Mouse (Mus musculus): ENCODE data around the gene Zfp850. TPM values are rescaled to one million over a fixed set of nuclear protein-coding genes. Genes with fewer than 3 reads are reported as not detected.

Zfp850 gene
- polyA plus RNA-seq (2014; fragmentation: Nextera tagmentation; extraction: Ambion mirVana), result 5.9 and 6.7 TPM in 2 replicates

DNA sequence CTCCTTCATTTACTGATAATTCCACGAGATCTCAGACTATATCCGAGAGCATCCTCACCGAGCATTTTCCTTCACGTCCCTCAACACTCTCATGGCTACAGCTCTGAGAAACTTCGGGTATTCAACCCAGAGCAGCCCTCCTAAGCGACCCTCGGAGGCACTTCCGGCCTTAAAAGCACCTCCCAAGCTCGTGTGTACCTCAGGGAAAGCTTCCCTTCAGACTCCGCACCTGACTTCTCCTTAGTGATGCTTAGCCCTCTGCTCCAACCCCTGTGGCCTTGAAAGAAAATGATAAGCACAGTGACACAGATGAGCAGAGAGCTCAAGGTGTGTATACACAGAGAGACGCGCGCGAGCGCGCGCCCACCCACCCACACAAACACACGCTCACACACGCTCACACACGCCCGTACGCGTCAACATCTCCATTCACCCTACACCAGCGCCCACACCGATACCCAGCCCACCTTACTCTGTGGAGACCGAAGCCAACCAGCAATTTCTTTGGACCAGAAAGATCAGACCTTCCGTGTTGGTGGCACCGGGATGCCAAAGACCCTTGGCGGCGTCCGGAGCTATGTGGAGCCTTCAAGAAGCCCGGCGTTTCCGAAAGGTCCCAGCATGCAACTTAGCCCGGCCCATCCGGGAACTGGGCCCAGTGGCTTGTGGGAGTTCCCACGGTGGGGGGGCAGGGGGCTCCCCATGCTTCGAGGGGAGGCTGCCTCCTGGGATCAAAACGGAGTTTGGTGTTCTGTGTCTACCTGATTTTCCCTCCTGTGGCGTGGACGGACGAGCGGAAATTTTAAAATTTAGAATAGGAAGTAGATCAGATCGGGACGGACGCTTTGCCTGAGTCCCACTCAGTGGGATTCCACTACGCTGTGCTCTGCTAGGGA is at the start of gene Zfp850:
TSS of gene Zfp850 (minus strand) at position 567 of the 896 bp plus-strand sequence.
- ATAC-seq (replicated peaks; ENCODE audit: low FRiP score, low TSS enrichment, low read depth) (peak; percentile 93), DNase-seq (ENCODE audit: low spot score) (peak; percentile 92)
- peaks cover 10% of the 10 kb centered on the region for H3K36me3 ChIP-seq (ENCODE audit: control insufficient read depth, insufficient read depth, low read length)
- peak within 1 kb of the TSS; percentile 80 for H3K9ac ChIP-seq (ENCODE audit: low read length)
- H3K9me3 ChIP-seq (ENCODE audit: control insufficient read depth, low read length), result no peaks in the 10 kb centered on the region
- 0 out of 2 replicates have a peak within 1 kb of the TSS, but pooled peaks have one; percentile 9 for H3K27ac ChIP-seq (ENCODE audit: low read depth)
- H3K4me1 ChIP-seq (replicated peaks; ENCODE audit: control insufficient read depth, insufficient read depth, low read length), result peaks cover 5% of the 10 kb centered on the region
- H3K4me2 ChIP-seq (ENCODE audit: low read length), result peak within 1 kb of the TSS; percentile 77
- H3K4me3 ChIP-seq (ENCODE audit: low read depth, low read length), result peak within 1 kb of the TSS; percentile 78
- no peaks in the 10 kb centered on the region for H3K27me3 ChIP-seq (replicated peaks; ENCODE audit: control insufficient read depth, insufficient read depth, low read length)
- WGBS, result under 1% methylated on average over 47 of the region's 47 CpGs

DNA sequence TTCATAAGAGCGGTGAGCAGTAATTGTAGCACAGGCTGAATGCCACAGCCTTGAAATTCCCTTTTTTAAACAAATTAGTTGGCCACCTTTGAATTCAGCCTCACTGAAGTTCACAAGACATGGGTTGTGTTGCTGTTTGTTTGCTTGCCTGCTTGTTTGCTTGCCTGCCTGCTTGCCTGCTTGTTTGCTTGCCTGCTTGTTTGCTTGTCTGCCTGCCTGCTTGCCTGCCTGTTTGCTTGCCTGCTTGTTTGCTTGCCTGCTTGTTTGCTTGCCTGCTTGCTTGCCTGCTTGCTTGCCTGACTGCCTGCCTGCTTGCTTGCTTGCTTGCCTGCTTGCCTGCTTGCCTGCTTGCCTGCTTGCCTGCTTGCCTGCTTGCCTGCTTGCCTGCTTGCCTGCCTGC is 46.1 kb upstream of the Zfp850 start:
- Histone ChIP-seq H3K4me2 (ENCODE audit: low read length) (no peak overlapping the region), H3K9me3 (ENCODE audit: control insufficient read depth, low read length) (0 out of 2 replicates have a peak, but pooled peaks cover 2% of the 10 kb centered on the region), H3K36me3 (ENCODE audit: control insufficient read depth, insufficient read depth, low read length) (no peaks in the 10 kb centered on the region), H3K9ac (ENCODE audit: low read length) (no peak overlapping the region), H3K4me1 (replicated peaks; ENCODE audit: control insufficient read depth, insufficient read depth, low read length) (no peaks in the 10 kb centered on the region), H3K27ac (ENCODE audit: low read depth) (no peak overlapping the region), H3K27me3 (replicated peaks; ENCODE audit: control insufficient read depth, insufficient read depth, low read length) (no peaks in the 10 kb centered on the region), H3K4me3 (ENCODE audit: low read depth, low read length) (no peak overlapping the region)
- WGBS, result 86% methylated on average over 1 of the region's 1 CpGs
- DNase-seq (ENCODE audit: low spot score) (no peak), ATAC-seq (replicated peaks; ENCODE audit: low FRiP score, low TSS enrichment, low read depth) (no peak)

DNA sequence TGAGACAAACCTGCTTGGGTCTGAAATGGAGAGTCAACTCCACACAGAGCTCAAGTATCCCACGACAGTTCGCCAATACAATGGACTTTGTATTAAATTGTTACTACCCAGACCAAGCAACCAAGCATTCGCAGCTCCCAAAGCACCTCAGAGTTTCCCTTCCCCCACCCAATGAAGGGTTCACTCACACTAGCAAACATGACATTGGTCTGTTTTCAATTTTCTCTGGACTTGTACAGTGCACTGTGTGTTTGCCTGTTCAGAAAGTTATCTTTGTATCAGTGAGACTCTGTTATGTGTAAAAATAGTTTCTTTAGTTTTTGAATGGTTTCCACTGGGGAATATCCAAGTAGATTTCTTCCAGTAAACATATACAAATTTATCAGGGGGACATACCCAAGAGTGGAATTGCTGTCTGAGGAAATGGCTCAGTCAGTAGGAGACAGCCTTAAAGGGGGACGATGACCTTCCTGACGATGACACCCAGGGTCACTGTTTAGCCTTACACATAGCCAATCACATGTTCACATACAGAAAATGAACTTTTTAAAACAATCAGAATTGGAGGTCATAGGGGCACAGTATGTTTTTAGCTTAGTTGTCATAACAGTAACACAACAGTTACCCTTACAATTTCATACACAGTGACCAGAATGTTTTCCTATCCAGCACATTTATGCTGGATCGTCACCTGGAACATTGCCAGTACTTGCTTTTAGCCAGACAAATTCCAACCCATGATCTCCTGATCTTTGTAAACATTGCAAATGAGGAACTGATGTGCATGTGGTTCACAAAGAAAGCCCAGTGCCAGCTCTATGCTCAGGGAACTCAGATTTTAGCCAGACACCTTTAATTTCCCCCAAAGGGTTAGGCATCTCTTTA is 39.4 kb upstream of the Zfp850 start:
- H3K9ac ChIP-seq (ENCODE audit: low read length), result no peak overlapping the region

DNA sequence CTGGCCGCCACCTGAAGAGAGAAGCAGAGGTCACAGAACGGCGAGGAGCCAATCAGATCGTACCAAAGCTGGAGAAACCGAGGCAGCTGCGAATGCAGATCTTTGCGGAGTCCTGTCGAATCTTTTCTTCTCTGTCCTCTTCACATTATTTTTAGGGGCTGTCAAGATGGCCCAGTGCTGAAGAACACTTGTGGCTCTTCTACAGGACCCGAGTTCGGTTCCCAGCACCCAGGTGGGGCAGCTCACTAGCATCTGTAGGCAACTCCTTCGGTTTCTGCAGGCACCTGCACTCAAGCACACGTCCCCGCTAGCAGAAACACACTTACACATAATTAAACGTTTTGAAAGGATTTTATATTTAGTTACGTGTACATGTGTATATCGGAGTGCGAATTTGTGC is 36.7 kb upstream of the Zfp850 start:
- peak overlapping the region; percentile 23 for H3K4me3 ChIP-seq (ENCODE audit: low read depth, low read length)
- H3K27ac ChIP-seq (ENCODE audit: low read depth), result no peak overlapping the region
- peaks cover 33% of the 10 kb centered on the region for H3K36me3 ChIP-seq (ENCODE audit: control insufficient read depth, insufficient read depth, low read length)
- H3K4me1 ChIP-seq (replicated peaks; ENCODE audit: control insufficient read depth, insufficient read depth, low read length), result peaks cover 13% of the 10 kb centered on the region; the same call in 1 of the 2 replicates
- H3K9ac ChIP-seq (ENCODE audit: low read length), result no peak overlapping the region; the same call in 1 of the 2 replicates
- H3K4me2 ChIP-seq (ENCODE audit: low read length), result peak overlapping the region; percentile 48
- no peak for ATAC-seq (replicated peaks; ENCODE audit: low FRiP score, low TSS enrichment, low read depth)
- peak; percentile 66 for DNase-seq (ENCODE audit: low spot score)
- 60% methylated on average over 17 of the region's 17 CpGs for WGBS
- no peaks in the 10 kb centered on the region for H3K27me3 ChIP-seq (replicated peaks; ENCODE audit: control insufficient read depth, insufficient read depth, low read length)
- no peaks in the 10 kb centered on the region for H3K9me3 ChIP-seq (ENCODE audit: control insufficient read depth, low read length)

More for the DNA sequence above, 39.4 kb upstream of the Zfp850 start:
- no peak for ATAC-seq (replicated peaks; ENCODE audit: low FRiP score, low TSS enrichment, low read depth)
- Histone ChIP-seq H3K27me3 (replicated peaks; ENCODE audit: control insufficient read depth, insufficient read depth, low read length) (no peaks in the 10 kb centered on the region), H3K27ac (ENCODE audit: low read depth) (peak overlapping the region; percentile 28; the same call in 1 of the 2 replicates), H3K9me3 (ENCODE audit: control insufficient read depth, low read length) (no peaks in the 10 kb centered on the region), H3K4me2 (ENCODE audit: low read length) (no peak overlapping the region), H3K36me3 (ENCODE audit: control insufficient read depth, insufficient read depth, low read length) (peaks cover 6% of the 10 kb centered on the region), H3K4me1 (replicated peaks; ENCODE audit: control insufficient read depth, insufficient read depth, low read length) (peaks cover 13% of the 10 kb centered on the region; the same call in 1 of the 2 replicates), H3K4me3 (ENCODE audit: low read depth, low read length) (no peak overlapping the region)
- WGBS, result 76% methylated on average over 6 of the region's 6 CpGs
- DNase-seq (ENCODE audit: low spot score), result no peak

DNA sequence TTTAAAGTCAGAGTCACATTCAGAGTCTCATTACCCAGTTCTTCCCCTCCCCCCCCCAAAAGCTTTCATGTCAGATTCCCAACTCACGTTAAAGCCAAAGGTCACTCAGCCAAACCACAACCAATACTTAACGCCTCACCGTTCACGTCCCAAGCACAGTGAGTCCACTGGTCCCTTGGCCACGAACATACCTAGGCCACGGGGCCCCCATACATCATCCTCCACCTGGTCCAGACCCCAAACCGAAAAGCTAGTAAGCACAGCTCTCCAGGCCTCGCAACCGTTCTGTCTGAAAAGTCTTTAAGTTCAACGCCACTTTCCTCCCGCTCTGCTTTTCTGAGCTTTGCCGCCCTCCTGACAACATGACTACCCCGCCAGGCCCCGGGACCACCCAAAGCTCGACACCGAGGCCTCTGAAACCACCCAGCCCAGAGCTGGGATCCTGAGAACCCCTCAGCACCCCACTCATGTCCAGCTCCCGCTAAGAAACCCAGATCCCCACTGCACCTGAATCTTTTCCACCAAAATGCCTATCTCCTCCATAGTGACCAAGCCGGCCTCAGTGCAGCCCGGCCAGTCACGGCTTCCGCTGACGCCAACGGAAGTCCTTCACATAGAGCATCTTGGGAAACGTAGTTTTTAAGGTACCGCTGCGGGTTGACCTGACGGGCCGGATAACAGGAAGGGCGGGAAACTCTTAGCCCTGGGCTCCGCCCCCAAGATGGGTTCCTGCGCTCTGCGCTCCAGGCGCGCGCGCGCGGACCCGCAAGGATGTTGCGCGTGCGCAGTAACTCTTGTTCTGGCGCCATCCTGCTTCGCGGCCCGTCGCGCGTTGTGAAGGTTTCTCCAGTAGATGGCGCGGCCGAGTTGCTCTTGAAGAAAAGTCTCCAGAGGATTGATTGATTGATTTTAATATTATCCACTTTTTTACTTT is 35.8 kb upstream of the Zfp850 start, which contains the start of gene Psmc4:
TSS of gene Psmc4 (minus strand) at position 626 of the 934 bp plus-strand sequence.
- ATAC-seq (replicated peaks; ENCODE audit: low FRiP score, low TSS enrichment, low read depth) (peak; percentile 97), DNase-seq (ENCODE audit: low spot score) (peak; percentile 94)
- Histone ChIP-seq H3K9me3 (ENCODE audit: control insufficient read depth, low read length) (no peaks in the 10 kb centered on the region), H3K4me1 (replicated peaks; ENCODE audit: control insufficient read depth, insufficient read depth, low read length) (peaks cover 13% of the 10 kb centered on the region; the same call in 1 of the 2 replicates), H3K9ac (ENCODE audit: low read length) (peak within 1 kb of the TSS; percentile 75), H3K4me2 (ENCODE audit: low read length) (peak within 1 kb of the TSS; percentile 74), H3K27ac (ENCODE audit: low read depth) (0 out of 2 replicates have a peak within 1 kb of the TSS, but pooled peaks have one; percentile 22), H3K36me3 (ENCODE audit: control insufficient read depth, insufficient read depth, low read length) (peaks cover 41% of the 10 kb centered on the region), H3K27me3 (replicated peaks; ENCODE audit: control insufficient read depth, insufficient read depth, low read length) (no peaks in the 10 kb centered on the region), H3K4me3 (ENCODE audit: low read depth, low read length) (peak within 1 kb of the TSS; percentile 85)
- under 1% methylated on average over 52 of the region's 52 CpGs for WGBS

DNA sequence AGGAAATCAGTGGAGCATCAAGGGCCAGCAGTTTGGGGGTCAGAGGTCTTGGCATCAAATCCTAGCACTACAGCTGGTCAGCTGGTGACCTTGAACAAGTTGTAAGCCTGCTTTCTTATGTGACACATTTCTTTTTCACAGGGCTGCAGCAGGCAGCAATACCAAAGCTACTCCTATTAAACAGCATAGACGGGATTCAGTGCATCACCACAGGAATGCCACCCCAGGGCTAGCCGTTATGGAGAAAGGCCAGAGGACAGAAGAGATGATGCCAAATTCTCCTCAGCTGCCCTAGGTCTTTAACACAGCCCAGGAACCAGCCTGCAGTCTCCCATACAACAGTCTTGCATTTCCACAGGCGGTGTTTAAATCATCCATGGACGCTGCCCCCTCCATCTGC is 30.6 kb upstream of the Zfp850 start:
- ATAC-seq (replicated peaks; ENCODE audit: low FRiP score, low TSS enrichment, low read depth) (no peak), DNase-seq (ENCODE audit: low spot score) (no peak)
- Histone ChIP-seq H3K27ac (ENCODE audit: low read depth) (no peak overlapping the region), H3K4me2 (ENCODE audit: low read length) (no peak overlapping the region), H3K4me1 (replicated peaks; ENCODE audit: control insufficient read depth, insufficient read depth, low read length) (peaks cover 5% of the 10 kb centered on the region; the same call in 1 of the 2 replicates), H3K9me3 (ENCODE audit: control insufficient read depth, low read length) (no peaks in the 10 kb centered on the region), H3K9ac (ENCODE audit: low read length) (no peak overlapping the region), H3K27me3 (replicated peaks; ENCODE audit: control insufficient read depth, insufficient read depth, low read length) (no peaks in the 10 kb centered on the region), H3K36me3 (ENCODE audit: control insufficient read depth, insufficient read depth, low read length) (peaks cover 82% of the 10 kb centered on the region), H3K4me3 (ENCODE audit: low read depth, low read length) (no peak overlapping the region)
- 89% methylated on average over 4 of the region's 4 CpGs for WGBS

DNA sequence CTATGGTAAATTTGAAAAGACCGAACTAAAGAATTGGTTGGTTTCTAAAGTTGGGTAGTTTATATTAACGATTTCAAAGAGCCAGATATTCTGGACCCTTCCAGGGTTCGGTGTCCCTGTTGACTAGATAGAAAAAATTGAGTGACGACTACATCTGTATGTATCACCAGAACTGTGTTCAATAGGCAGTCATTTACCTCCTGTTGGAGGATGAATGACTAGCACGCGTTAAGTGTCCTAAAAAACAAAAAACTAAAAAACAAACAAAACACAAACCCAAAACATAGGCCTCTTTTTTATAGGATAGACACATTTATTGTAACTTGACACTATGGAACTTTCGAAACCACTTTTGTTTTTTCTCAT is 513 bp upstream of the Zfp850 start:
- ATAC-seq (replicated peaks; ENCODE audit: low FRiP score, low TSS enrichment, low read depth) (peak; percentile 41; the same call in 1 of the 2 replicates), DNase-seq (ENCODE audit: low spot score) (no peak)
- Histone ChIP-seq H3K27me3 (replicated peaks; ENCODE audit: control insufficient read depth, insufficient read depth, low read length) (no peaks in the 10 kb centered on the region), H3K4me1 (replicated peaks; ENCODE audit: control insufficient read depth, insufficient read depth, low read length) (peaks cover 5% of the 10 kb centered on the region), H3K27ac (ENCODE audit: low read depth) (0 out of 2 replicates have a peak overlapping the region, but pooled peaks have one; percentile 9), H3K9me3 (ENCODE audit: control insufficient read depth, low read length) (no peaks in the 10 kb centered on the region), H3K4me2 (ENCODE audit: low read length) (peak overlapping the region; percentile 77), H3K36me3 (ENCODE audit: control insufficient read depth, insufficient read depth, low read length) (peaks cover 10% of the 10 kb centered on the region; the same call in 1 of the 2 replicates), H3K9ac (ENCODE audit: low read length) (peak overlapping the region; percentile 80), H3K4me3 (ENCODE audit: low read depth, low read length) (peak overlapping the region; percentile 78)
- WGBS, result 24% methylated on average over 7 of the region's 7 CpGs
